Mouse (Mus musculus): ENCODE results near the gene Ccdc162.

The Ccdc162 gene

GRCm38 (mm10) chr10:41489294-41489693 is 227.1 kb downstream of the Ccdc162 start:
- DNase-seq (ENCODE audit: low read depth, low spot score), result no peak

- no peak for DNase-seq (ENCODE audit: low read depth, low spot score)
Observed at GRCm38 (mm10) chr10:41488877-41489276, 227.6 kb downstream of the Ccdc162 start.
